Mouse (Mus musculus) heart, embryonic 11.5 days (tissue): ENCODE data around the gene Cyth4. TPM values are rescaled to one million over a fixed set of nuclear protein-coding genes. Genes with fewer than 3 reads are reported as not detected.

Experiments used
- ATAC-seq: fragments of 200-750 bp; cut with Nextera tagmentation; replicated peaks from 2 replicates; pipeline ENCODE4 v1.8.0; 2017; ENCODE audit warnings: moderate library complexity; ENCODE audit not compliant: insufficient number of reproducible peaks, low FRiP score, low TSS enrichment
- H3K27ac ChIP-seq: fragments of 300-500 bp; sonication (generic); 2 replicates; pipeline ENCODE4 v1.5.1; 2014; ENCODE audit warnings: mild to moderate bottlenecking, low read depth, low read length
- H3K27me3 ChIP-seq: fragments of 300-500 bp; sonication (generic); 2 replicates; pipeline ENCODE4 v1.6.1; 2014; ENCODE audit warnings: mild to moderate bottlenecking, low read length, mixed read lengths; ENCODE audit not compliant: control insufficient read depth, insufficient read depth
- H3K36me3 ChIP-seq: fragments of 300-500 bp; sonication (generic); 2 replicates; pipeline ENCODE4 v1.6.1; 2014; ENCODE audit warnings: mild to moderate bottlenecking, low read length, moderate library complexity, mixed read lengths; ENCODE audit not compliant: control insufficient read depth, insufficient read depth
- H3K4me1 ChIP-seq: fragments of 300-500 bp; sonication (generic); 2 replicates; pipeline ENCODE4 v1.6.1; 2014; ENCODE audit warnings: low read length; ENCODE audit not compliant: control insufficient read depth, insufficient read depth
- H3K4me2 ChIP-seq: fragments of 300-500 bp; sonication (generic); 2 replicates; pipeline ENCODE4 v1.6.1; 2014; ENCODE audit warnings: mild to moderate bottlenecking, moderate library complexity
- H3K4me3 ChIP-seq: fragments of 300-500 bp; sonication (generic); 2 replicates; pipeline ENCODE4 v1.5.1; 2014; ENCODE audit warnings: low read depth, low read length
- H3K9ac ChIP-seq: fragments of 300-500 bp; sonication (generic); 2 replicates; pipeline ENCODE4 v1.6.1; 2014; ENCODE audit warnings: mild to moderate bottlenecking, low read depth, low read length, moderate library complexity
- H3K9me3 ChIP-seq: fragments of 300-500 bp; sonication (generic); replicated peaks from 2 replicates; pipeline ENCODE4 v1.6.1; 2016; ENCODE audit warnings: low read length; ENCODE audit not compliant: control insufficient read depth
- WGBS: fragments of 180-500 bp; shearing (Covaris S2); extraction: QIAGEN DNeasy Blood & Tissue Kit; methylation state at CpG from one replicate; pipeline ENCODE4 v1.1.7; 2014; ENCODE audit not compliant: insufficient replicate concordance; 5-methylcytosine and 5-hydroxymethylcytosine counted together
- polyA plus RNA-seq: library from polyadenylated mRNA; unstranded; fragments of >200 nt; fragmentation: Nextera tagmentation; extraction: Ambion mirVana; gene quantifications from 2 replicates; pipeline ENCODE4 v1.2.1, GENCODE M21; 2014

The Cyth4 gene
- polyA plus RNA-seq, 1 experiment from 2014 or later, result 2.0 TPM

- Histone ChIP-seq H3K36me3 (no peaks in the 10 kb centered on the region), H3K9ac (0 out of 2 replicates have a peak overlapping the region, but pooled peaks have one; percentile 16), H3K27me3 (no peaks in the 10 kb centered on the region; the same call in 1 of the 2 replicates), H3K4me3 (no peak overlapping the region), H3K9me3 (no peaks in the 10 kb centered on the region), H3K27ac (no peak overlapping the region), H3K4me2 (no peak overlapping the region), H3K4me1 (no peaks in the 10 kb centered on the region)
- WGBS, result 73% methylated on average over 6 of the region's 6 CpGs
- no peak for ATAC-seq
Observed at GRCm38 (mm10) chr15:78599124-78599523, 2.3 kb downstream of the Cyth4 start.

- Histone ChIP-seq H3K9me3 (no peaks in the 10 kb centered on the region), H3K27ac (no peak overlapping the region), H3K4me2 (no peak overlapping the region), H3K4me3 (no peak overlapping the region), H3K36me3 (no peaks in the 10 kb centered on the region), H3K9ac (no peak overlapping the region), H3K4me1 (no peaks in the 10 kb centered on the region), H3K27me3 (no peaks in the 10 kb centered on the region; the same call in 1 of the 2 replicates)
- WGBS, result 73% methylated on average over 13 of the region's 13 CpGs
- no peak for ATAC-seq
Observed at GRCm38 (mm10) chr15:78599529-78600193, 2.8 kb downstream of the Cyth4 start.

- no peaks in the 10 kb centered on the region for H3K9me3 ChIP-seq
- no peaks in the 10 kb centered on the region for H3K4me1 ChIP-seq
- no peak for ATAC-seq
- 68% methylated on average over 6 of the region's 6 CpGs for WGBS
- no peaks in the 10 kb centered on the region; the same call in 1 of the 2 replicates for H3K27me3 ChIP-seq
- no peak overlapping the region for H3K4me3 ChIP-seq
- no peak overlapping the region for H3K9ac ChIP-seq
- no peak overlapping the region for H3K27ac ChIP-seq
- H3K4me2 ChIP-seq, result no peak overlapping the region
- no peaks in the 10 kb centered on the region for H3K36me3 ChIP-seq
Observed at GRCm38 (mm10) chr15:78601180-78601579, 4.3 kb downstream of the Cyth4 start.

- no peak for ATAC-seq
- Histone ChIP-seq H3K9me3 (no peaks in the 10 kb centered on the region), H3K4me1 (no peaks in the 10 kb centered on the region), H3K4me3 (no peak overlapping the region), H3K27me3 (no peaks in the 10 kb centered on the region; the same call in 1 of the 2 replicates), H3K27ac (no peak overlapping the region), H3K36me3 (no peaks in the 10 kb centered on the region), H3K4me2 (no peak overlapping the region), H3K9ac (no peak overlapping the region)
- 64% methylated on average over 6 of the region's 6 CpGs for WGBS
Observed at GRCm38 (mm10) chr15:78604255-78604654, 7.4 kb downstream of the Cyth4 start.

- 49% methylated on average over 3 of the region's 3 CpGs for WGBS
- Histone ChIP-seq H3K27ac (no peak overlapping the region), H3K4me1 (no peaks in the 10 kb centered on the region), H3K36me3 (no peaks in the 10 kb centered on the region), H3K4me3 (no peak overlapping the region), H3K4me2 (no peak overlapping the region), H3K27me3 (no peaks in the 10 kb centered on the region; the same call in 1 of the 2 replicates), H3K9ac (no peak overlapping the region), H3K9me3 (no peaks in the 10 kb centered on the region)
- no peak for ATAC-seq
Observed at GRCm38 (mm10) chr15:78605371-78605791, 8.5 kb downstream of the Cyth4 start.

GRCm38 (mm10) chr15:78606059-78606458, 9.2 kb downstream of the Cyth4 start:
- no peaks in the 10 kb centered on the region for H3K9me3 ChIP-seq
- H3K27ac ChIP-seq, result no peak overlapping the region
- ATAC-seq, result no peak
- no peaks in the 10 kb centered on the region; the same call in 1 of the 2 replicates for H3K27me3 ChIP-seq
- H3K36me3 ChIP-seq, result no peaks in the 10 kb centered on the region
- no peak overlapping the region for H3K4me3 ChIP-seq
- no peak overlapping the region for H3K9ac ChIP-seq
- WGBS, result 75% methylated on average over 6 of the region's 6 CpGs
- no peak overlapping the region for H3K4me2 ChIP-seq
- no peaks in the 10 kb centered on the region; the same call in 1 of the 2 replicates for H3K4me1 ChIP-seq

GRCm38 (mm10) chr15:78607463-78607862, 10.6 kb downstream of the Cyth4 start:
- H3K4me1 ChIP-seq, result no peaks in the 10 kb centered on the region; the same call in 1 of the 2 replicates
- 47% methylated on average over 4 of the region's 4 CpGs for WGBS
- no peaks in the 10 kb centered on the region; the same call in 1 of the 2 replicates for H3K27me3 ChIP-seq
- H3K4me3 ChIP-seq, result no peak overlapping the region
- no peak for ATAC-seq
- H3K36me3 ChIP-seq, result no peaks in the 10 kb centered on the region
- no peak overlapping the region for H3K4me2 ChIP-seq
- H3K27ac ChIP-seq, result no peak overlapping the region; the same call in 1 of the 2 replicates
- no peak overlapping the region for H3K9ac ChIP-seq
- no peaks in the 10 kb centered on the region for H3K9me3 ChIP-seq

GRCm38 (mm10) chr15:78610705-78611462, 14.0 kb downstream of the Cyth4 start:
- Histone ChIP-seq H3K9ac (no peak overlapping the region), H3K4me2 (no peak overlapping the region), H3K9me3 (no peaks in the 10 kb centered on the region), H3K27me3 (no peaks in the 10 kb centered on the region; the same call in 1 of the 2 replicates), H3K4me1 (no peaks in the 10 kb centered on the region; the same call in 1 of the 2 replicates), H3K4me3 (no peak overlapping the region), H3K36me3 (no peaks in the 10 kb centered on the region), H3K27ac (no peak overlapping the region)
- ATAC-seq, result no peak
- 46% methylated on average over 12 of the region's 12 CpGs for WGBS
